In genomic region chr5:102287131-102287530, GRCm38 (mm10) we compare ENCODE assay signal across 21 mouse cellular contexts.
DNase-seq lines count a peak whose midpoint lies in the region; ATAC-seq and TF ChIP-seq lines count a peak whose summit lies in the region.
"Had no signal": no experiment of that assay in that cellular context is flagged by ENCODE, and none has a peak within 500 bp of the region (broad histone marks: within the 10 kb centered on the region; RNA-seq: fewer than 3 reads in every experiment).

No protein-coding gene starts in this region.

- H3K4me3 ChIP-seq in kidney, postnatal 0 days (replicated peaks; ENCODE audit: low read depth, low read length), result no peak overlapping the region
- H3K4me3 ChIP-seq in kidney, embryonic 16.5 days (ENCODE audit: low read length), result no peak overlapping the region
- no peak overlapping the region for H3K4me3 ChIP-seq in lung, embryonic 14.5 days (ENCODE audit: low read depth, low read length)
- H3K4me3 ChIP-seq: heart, embryonic 12.5 days; hindbrain, embryonic 13.5 days; intestine, embryonic 15.5 days; kidney, embryonic 15.5 days; midbrain, embryonic 12.5 days; neural tube, embryonic 13.5 days; stomach, embryonic 15.5 days had no signal

- no peak overlapping the region for H3K27ac ChIP-seq in kidney, postnatal 0 days
- no peak overlapping the region for H3K27ac ChIP-seq in kidney, embryonic 16.5 days (ENCODE audit: low read length)
- no peak overlapping the region for H3K27ac ChIP-seq in lung, embryonic 14.5 days (ENCODE audit: low read depth)
- H3K27ac ChIP-seq: hindbrain, embryonic 13.5 days; intestine, embryonic 15.5 days; kidney, embryonic 15.5 days; liver, embryonic 14.5 days; midbrain, embryonic 12.5 days; neural tube, embryonic 13.5 days; stomach, embryonic 15.5 days had no signal

- H3K27me3 ChIP-seq in kidney, postnatal 0 days (ENCODE audit: insufficient read depth, low read length), result no peaks in the 10 kb centered on the region
- H3K27me3 ChIP-seq in kidney, embryonic 16.5 days (ENCODE audit: insufficient read depth, low read length), result no peaks in the 10 kb centered on the region
- H3K27me3 ChIP-seq in lung, embryonic 14.5 days (ENCODE audit: insufficient read depth, low read length), result no peaks in the 10 kb centered on the region
- H3K27me3 ChIP-seq: heart, embryonic 12.5 days; hindbrain, embryonic 13.5 days; intestine, embryonic 15.5 days; kidney, embryonic 15.5 days; midbrain, embryonic 12.5 days; neural tube, embryonic 13.5 days; stomach, embryonic 15.5 days had no signal

- no peak overlapping the region for H3K4me2 ChIP-seq in kidney, postnatal 0 days (ENCODE audit: low read length)
- no peak overlapping the region for H3K4me2 ChIP-seq in kidney, embryonic 16.5 days (replicated peaks; ENCODE audit: low read depth, low read length)
- H3K4me2 ChIP-seq in lung, embryonic 14.5 days, result no peak overlapping the region
- H3K4me2 ChIP-seq: heart, embryonic 12.5 days; hindbrain, embryonic 13.5 days; intestine, embryonic 15.5 days; kidney, embryonic 15.5 days; midbrain, embryonic 12.5 days; neural tube, embryonic 13.5 days; stomach, embryonic 15.5 days had no signal

- no peak overlapping the region for H3K9ac ChIP-seq in kidney, postnatal 0 days (ENCODE audit: low read depth, low read length)
- H3K9ac ChIP-seq in kidney, embryonic 16.5 days (replicated peaks; ENCODE audit: low read length), result no peak overlapping the region
- H3K9ac ChIP-seq in lung, embryonic 14.5 days, result no peak overlapping the region
- H3K9ac ChIP-seq: heart, embryonic 12.5 days; hindbrain, embryonic 13.5 days; intestine, embryonic 15.5 days; kidney, embryonic 15.5 days; liver, embryonic 14.5 days; midbrain, embryonic 12.5 days; neural tube, embryonic 13.5 days; stomach, embryonic 15.5 days had no signal

- 51% methylated on average over 4 of the region's 4 CpGs for WGBS in kidney, postnatal 0 days
- WGBS in kidney, embryonic 16.5 days, result 65% methylated on average over 4 of the region's 4 CpGs
- 48% methylated on average over 4 of the region's 4 CpGs for WGBS in lung, embryonic 14.5 days

- no peaks in the 10 kb centered on the region for H3K36me3 ChIP-seq in kidney, postnatal 0 days (ENCODE audit: insufficient read depth, low read length)
- H3K36me3 ChIP-seq in kidney, embryonic 16.5 days (ENCODE audit: insufficient read depth, low read length), result no peaks in the 10 kb centered on the region
- H3K36me3 ChIP-seq in lung, embryonic 14.5 days (ENCODE audit: insufficient read depth), result no peaks in the 10 kb centered on the region
- H3K36me3 ChIP-seq: G1E; heart, embryonic 12.5 days; hindbrain, embryonic 13.5 days; intestine, embryonic 15.5 days; kidney, embryonic 15.5 days; midbrain, embryonic 12.5 days; neural tube, embryonic 13.5 days; stomach, embryonic 15.5 days had no signal

- H3K9me3 ChIP-seq in kidney, postnatal 0 days (replicated peaks; ENCODE audit: low read length), result no peaks in the 10 kb centered on the region
- H3K9me3 ChIP-seq in kidney, embryonic 16.5 days (ENCODE audit: low read length), result no peaks in the 10 kb centered on the region
- no peaks in the 10 kb centered on the region for H3K9me3 ChIP-seq in lung, embryonic 14.5 days (ENCODE audit: low read depth, low read length)
- H3K9me3 ChIP-seq: heart, embryonic 12.5 days; hindbrain, embryonic 13.5 days; intestine, embryonic 15.5 days; kidney, embryonic 15.5 days; midbrain, embryonic 12.5 days; neural tube, embryonic 13.5 days; stomach, embryonic 15.5 days had no signal

- no peak for ATAC-seq in cerebellum, adult (ENCODE audit: insufficient number of reproducible peaks, low FRiP score, low TSS enrichment)
- no peak for ATAC-seq in kidney, postnatal 0 days (replicated peaks; ENCODE audit: low FRiP score, low read depth)
- no peak for ATAC-seq in kidney, embryonic 16.5 days (ENCODE audit: low FRiP score, low TSS enrichment)
- ATAC-seq in lung, embryonic 14.5 days (ENCODE audit: insufficient read depth), result no peak
- ATAC-seq: intestine, embryonic 15.5 days had no signal

- peak; percentile 17 to 32 for DNase-seq in cerebellum, postnatal 14 days
- peak; percentile 18 for DNase-seq in kidney, postnatal 0 days (ENCODE audit: low spot score)
- DNase-seq in lung, embryonic 14.5 days, result peak; percentile 13
- no peak for DNase-seq in lung, postnatal 25 days (ENCODE audit: low spot score)
- peak; percentile 1 to 26 for DNase-seq in frontal cortex, adult 2 months (ENCODE audit: extremely low spot score in 1 of 2, low spot score in 1 of 2)
- no peak for DNase-seq in heart, adult 8-10 months (ENCODE audit: low spot score)
- DNase-seq: adrenal gland, postnatal 36 days; cerebellum, adult 9-11 months; embryo, embryonic 11 days; heart, postnatal 14 days had no signal

- no peak for TF ChIP-seq CTCF in kidney, postnatal 0 days (IDR thresholded peaks at IDR 0.05; ENCODE audit: low read depth)
- no peak for TF ChIP-seq CTCF in lung, embryonic 14.5 days (IDR thresholded peaks at IDR 0.05; ENCODE audit: low read depth)

- no peaks in the 10 kb centered on the region for H3K4me1 ChIP-seq in kidney, postnatal 0 days (replicated peaks; ENCODE audit: insufficient read depth, low read length)
- H3K4me1 ChIP-seq in kidney, embryonic 16.5 days (ENCODE audit: insufficient read depth, low read length), result no peaks in the 10 kb centered on the region
- no peaks in the 10 kb centered on the region for H3K4me1 ChIP-seq in lung, embryonic 14.5 days (ENCODE audit: insufficient read depth)
- H3K4me1 ChIP-seq: heart, embryonic 12.5 days; intestine, embryonic 15.5 days; kidney, embryonic 15.5 days; midbrain, embryonic 12.5 days; neural tube, embryonic 13.5 days; stomach, embryonic 15.5 days had no signal

Comparison
In these comparisons a context has a peak if more than half of its experiments do, and no peak if none do; other contexts are left out.
1. DNase-seq: peak in cerebellum, postnatal 14 days (2 of 2), kidney, postnatal 0 days (single experiment), lung, embryonic 14.5 days (single experiment) and frontal cortex, adult 2 months (2 of 2); none in lung, postnatal 25 days (single experiment) and heart, adult 8-10 months (single experiment).